Mouse (Mus musculus) right cerebral cortex, postnatal 14 days (tissue): ENCODE results near the gene Tmie.
"Not testable (repeated sequence)": the region's sequence is repeated elsewhere in the genome, so short reads cannot be mapped to it uniquely, and the experiment has no call there.

ENCODE experiments used
- DNase-seq: peaks from one replicate; pipeline ENCODE4 v3.0.0; 2022

Gene Tmie

DNA sequence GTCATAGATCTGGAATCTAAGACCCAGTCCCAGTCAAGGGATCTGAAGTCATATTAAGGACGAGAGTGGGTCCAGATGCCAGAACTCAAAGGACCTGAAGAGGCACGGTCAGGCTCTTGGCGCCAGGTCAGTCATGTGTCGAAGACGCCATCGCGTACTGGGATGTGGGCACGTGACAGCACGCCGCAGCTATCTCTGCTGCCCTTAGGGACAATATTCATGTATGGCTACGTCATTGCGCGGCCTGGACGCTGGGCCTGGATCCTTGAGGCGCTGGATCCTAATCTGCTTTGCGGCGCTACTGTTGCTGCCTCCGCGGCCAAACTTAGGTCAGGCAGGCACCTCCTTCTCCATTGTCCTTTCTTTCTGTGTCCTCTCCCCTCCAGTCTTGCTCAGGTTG is 45.5 kb downstream of the Tmie start, which contains the start of gene Prss45:
Gene Prss45 (plus strand): TSS at position 178 of the 400 bp plus-strand sequence.
- DNase-seq = no peak

DNA sequence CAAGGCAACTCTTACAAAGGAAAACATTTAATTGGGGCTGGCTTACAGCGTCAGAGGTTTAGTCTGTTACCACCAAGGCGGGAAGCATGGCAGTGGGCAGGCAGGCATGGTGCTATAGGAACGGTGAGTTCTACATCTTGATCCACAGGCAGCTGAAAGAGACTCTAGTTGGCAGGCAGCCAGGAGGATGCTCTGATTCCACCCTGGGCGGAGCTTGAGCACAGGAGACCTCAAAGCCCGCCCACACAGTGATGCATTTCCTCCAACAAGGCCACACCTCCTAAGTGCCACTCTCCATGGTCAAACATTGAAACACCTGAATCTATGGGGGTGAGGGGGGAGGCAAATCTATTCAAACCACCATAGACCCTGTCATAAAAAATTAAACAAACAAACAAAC is 46.9 kb downstream of the Tmie start:
- no peak for DNase-seq

DNA sequence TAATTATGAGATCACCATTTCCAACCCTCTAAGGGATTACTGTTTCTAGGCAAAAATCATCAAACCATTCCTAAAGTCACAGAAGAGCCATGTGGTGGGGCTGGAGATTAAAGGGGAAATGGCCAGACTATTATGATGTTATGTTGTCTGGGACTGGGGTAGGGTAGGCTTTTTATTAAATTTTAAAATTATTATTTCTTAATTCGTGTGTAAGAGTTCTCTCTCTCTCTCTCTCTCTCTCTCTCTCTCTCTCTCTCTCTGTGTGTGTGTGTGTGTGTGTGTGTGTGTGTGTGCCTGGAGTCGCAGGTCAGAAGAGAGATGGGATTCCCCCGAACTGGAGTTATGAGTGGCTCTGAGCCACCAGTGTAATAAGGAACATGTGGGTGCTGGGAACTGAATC is 53.5 kb downstream of the Tmie start, which contains the start of gene Prss43:
Gene Prss43 (plus strand): TSS at position 301 of the 400 bp plus-strand sequence.
- DNase-seq = no peak

DNA sequence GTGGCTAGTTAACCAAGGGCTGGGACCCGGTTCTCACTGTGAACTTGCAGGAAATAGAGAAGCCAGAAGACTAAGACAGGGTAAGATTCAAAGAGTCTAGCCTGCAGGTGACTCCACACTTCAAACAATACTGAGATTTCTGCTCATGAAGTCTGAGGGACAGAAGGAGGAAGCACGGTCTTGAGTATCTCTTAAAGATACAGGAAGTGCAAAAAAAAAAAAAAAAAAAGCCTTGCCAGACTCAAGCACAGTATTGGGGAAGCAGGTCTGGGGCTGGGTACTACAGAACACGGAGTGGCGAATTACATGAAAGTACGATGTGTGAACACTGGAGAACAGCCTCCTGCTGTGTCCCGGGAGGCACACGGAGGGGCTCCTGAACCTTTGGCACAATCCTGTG is 54.1 kb downstream of the Tmie start:
- no peak for DNase-seq

DNA sequence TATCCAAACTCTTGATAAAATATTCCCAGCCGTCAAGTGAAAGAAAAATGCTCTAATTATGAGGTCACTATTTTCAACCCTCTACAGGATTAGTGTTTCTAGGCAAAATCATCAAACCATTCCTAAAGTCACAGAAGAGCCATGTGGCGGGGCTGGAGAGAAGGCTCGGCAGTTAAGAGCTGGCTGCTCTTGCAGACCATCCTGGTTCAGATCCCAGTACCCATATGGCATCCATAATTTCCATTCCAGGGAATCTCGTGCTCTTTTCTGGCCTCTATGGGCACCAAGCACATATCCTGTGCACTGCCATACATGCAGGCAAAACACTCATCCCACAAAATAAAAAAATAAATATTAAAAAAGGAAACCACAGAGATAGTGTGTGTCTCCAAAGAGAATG is 54.5 kb downstream of the Tmie start:
- no peak for DNase-seq

DNA sequence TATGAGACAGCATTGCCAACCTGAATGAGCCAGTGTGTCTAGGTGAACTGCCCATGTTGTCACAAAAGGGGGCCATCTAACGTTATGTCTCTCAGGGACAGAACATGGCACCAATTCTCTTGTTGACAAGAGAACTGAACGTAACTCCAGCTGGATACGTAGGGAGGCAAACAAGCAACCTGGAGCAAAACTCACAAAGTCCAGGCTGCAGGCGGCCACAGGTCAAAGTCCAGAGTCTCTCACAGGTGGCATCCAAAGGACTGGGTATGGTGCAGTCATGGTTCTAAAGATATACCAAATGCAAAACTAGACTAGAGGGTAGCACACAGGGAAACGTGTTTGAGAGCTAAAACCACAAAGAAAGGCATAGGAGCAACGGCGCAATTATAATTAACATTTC is 58.5 kb downstream of the Tmie start:
- DNase-seq = no peak

DNA sequence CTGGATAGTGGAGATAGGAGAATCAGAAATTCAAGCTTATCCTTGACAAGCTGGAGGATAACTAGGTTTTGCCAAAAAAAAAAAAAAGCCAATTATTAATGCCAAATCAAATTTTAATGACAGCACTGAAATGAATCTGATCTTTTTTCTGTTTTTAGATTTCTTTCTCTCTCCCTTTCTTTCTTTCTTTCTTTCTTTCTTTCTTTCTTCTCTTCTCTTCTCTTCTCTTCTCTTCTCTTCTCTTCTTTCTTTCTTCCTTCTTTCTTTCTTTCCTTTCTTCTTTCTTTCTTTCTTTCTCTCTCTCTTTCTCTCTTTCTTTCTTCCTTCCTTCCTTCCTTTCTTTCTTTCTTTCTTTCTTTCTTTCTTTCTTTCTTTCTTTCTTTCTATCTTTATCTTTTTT is 59.4 kb downstream of the Tmie start:
- DNase-seq = not testable (repeated sequence)
